Mouse (Mus musculus): ENCODE measurements around the gene Acyp2. TPM values are rescaled to one million over a fixed set of nuclear protein-coding genes. Genes with fewer than 3 reads are reported as not detected.

The Acyp2 gene
- 38.0 and 39.3 TPM in 2 replicates for polyA plus RNA-seq (2014; fragmentation: Nextera tagmentation; extraction: Ambion mirVana)

- H3K9me3 ChIP-seq (ENCODE audit: control insufficient read depth, low read length) = no peaks in the 10 kb centered on the region
- peak within 1 kb of the TSS; percentile 69 for H3K4me2 ChIP-seq (ENCODE audit: low read length)
- H3K27me3 ChIP-seq (ENCODE audit: control insufficient read depth, insufficient read depth, low read length) = no peaks in the 10 kb centered on the region
- peak; percentile 95 for ATAC-seq (ENCODE audit: insufficient number of reproducible peaks, insufficient read depth, low FRiP score, low read depth)
- H3K9ac ChIP-seq (ENCODE audit: low read length) = peak within 1 kb of the TSS; percentile 80
- under 1% methylated on average over 40 of the region's 40 CpGs for WGBS
- H3K4me3 ChIP-seq (ENCODE audit: control insufficient read depth in 1 of 2, insufficient read depth in 1 of 2, low read depth in 1 of 2, low read length in 2 of 2) = peak within 1 kb of the TSS; percentile 61 to 82
- H3K4me1 ChIP-seq (ENCODE audit: control insufficient read depth in 2 of 2, insufficient read depth in 2 of 2, low read length in 2 of 2) = no peaks in the 10 kb centered on the region
- peak within 1 kb of the TSS; percentile 92 to 97 for H3K27ac ChIP-seq (replicated peaks in 1 of 2; ENCODE audit: control insufficient read depth in 1 of 2, insufficient read depth in 1 of 2, low read depth in 2 of 2, low read length in 2 of 2)
- no peaks in the 10 kb centered on the region for H3K36me3 ChIP-seq (ENCODE audit: control insufficient read depth, insufficient read depth, low read length)
These were observed at the start of gene Acyp2 for GRCm38 (mm10) chr11:30649001-30649637. Gene Acyp2 (minus strand): TSS chr11:30649587.

- H3K4me2 ChIP-seq (ENCODE audit: low read length) = no peak overlapping the region
- no peaks in the 10 kb centered on the region for H3K9me3 ChIP-seq (ENCODE audit: control insufficient read depth, low read length)
- H3K36me3 ChIP-seq (ENCODE audit: control insufficient read depth, insufficient read depth, low read length) = no peaks in the 10 kb centered on the region
- H3K27me3 ChIP-seq (ENCODE audit: control insufficient read depth, insufficient read depth, low read length) = no peaks in the 10 kb centered on the region
- WGBS = 70% methylated on average over 1 of the region's 1 CpGs
- H3K4me1 ChIP-seq (ENCODE audit: control insufficient read depth in 2 of 2, insufficient read depth in 2 of 2, low read length in 2 of 2) = no peaks in the 10 kb centered on the region
- ATAC-seq (ENCODE audit: insufficient number of reproducible peaks, insufficient read depth, low FRiP score, low read depth) = no peak
- no peak overlapping the region for H3K4me3 ChIP-seq (ENCODE audit: control insufficient read depth in 1 of 2, insufficient read depth in 1 of 2, low read depth in 1 of 2, low read length in 2 of 2)
- H3K27ac ChIP-seq (replicated peaks in 1 of 2; ENCODE audit: control insufficient read depth in 1 of 2, insufficient read depth in 1 of 2, low read depth in 2 of 2, low read length in 2 of 2) = no peak overlapping the region
- H3K9ac ChIP-seq (ENCODE audit: low read length) = no peak overlapping the region
These were observed 40.0 kb upstream of the Acyp2 start for GRCm38 (mm10) chr11:30689421-30689820.

- Histone ChIP-seq H3K9ac (ENCODE audit: low read length) (no peak overlapping the region), H3K9me3 (ENCODE audit: control insufficient read depth, low read length) (no peaks in the 10 kb centered on the region), H3K4me1 (ENCODE audit: control insufficient read depth in 2 of 2, insufficient read depth in 2 of 2, low read length in 2 of 2) (no peaks in the 10 kb centered on the region), H3K27ac (replicated peaks in 1 of 2; ENCODE audit: control insufficient read depth in 1 of 2, insufficient read depth in 1 of 2, low read depth in 2 of 2, low read length in 2 of 2) (no peak overlapping the region), H3K27me3 (ENCODE audit: control insufficient read depth, insufficient read depth, low read length) (no peaks in the 10 kb centered on the region), H3K4me2 (ENCODE audit: low read length) (no peak overlapping the region), H3K4me3 (ENCODE audit: control insufficient read depth in 1 of 2, insufficient read depth in 1 of 2, low read depth in 1 of 2, low read length in 2 of 2) (no peak overlapping the region), H3K36me3 (ENCODE audit: control insufficient read depth, insufficient read depth, low read length) (no peaks in the 10 kb centered on the region)
- no peak for ATAC-seq (ENCODE audit: insufficient number of reproducible peaks, insufficient read depth, low FRiP score, low read depth)
- WGBS = 77% methylated on average over 1 of the region's 1 CpGs
These were observed 26.7 kb upstream of the Acyp2 start for GRCm38 (mm10) chr11:30676086-30676485.

DNA sequence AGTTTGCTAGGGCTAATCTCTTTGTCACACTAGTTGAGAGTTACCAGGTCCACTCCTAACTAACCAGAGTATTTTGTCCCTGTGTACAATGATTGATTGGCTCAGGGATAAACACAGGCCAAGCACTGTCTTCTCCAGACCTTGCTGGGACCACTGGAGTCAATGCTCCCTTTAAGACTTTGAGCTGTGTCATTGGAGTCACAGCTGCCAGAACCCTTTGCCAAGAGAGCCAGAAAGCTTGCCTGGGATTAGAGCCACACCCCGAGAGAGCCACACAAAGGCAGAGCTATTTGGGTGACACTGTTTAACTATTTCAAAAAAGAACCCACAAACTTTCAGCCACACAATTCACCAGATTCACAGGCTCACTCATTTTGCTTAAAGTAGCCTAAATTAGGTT lies 23.3 kb upstream of the Acyp2 start:
- H3K4me2 ChIP-seq (ENCODE audit: low read length) = no peak overlapping the region
- H3K4me1 ChIP-seq (ENCODE audit: control insufficient read depth in 2 of 2, insufficient read depth in 2 of 2, low read length in 2 of 2) = no peaks in the 10 kb centered on the region
- no peak for ATAC-seq (ENCODE audit: insufficient number of reproducible peaks, insufficient read depth, low FRiP score, low read depth)
- no peak overlapping the region for H3K4me3 ChIP-seq (ENCODE audit: control insufficient read depth in 1 of 2, insufficient read depth in 1 of 2, low read depth in 1 of 2, low read length in 2 of 2)
- no peaks in the 10 kb centered on the region for H3K9me3 ChIP-seq (ENCODE audit: control insufficient read depth, low read length)
- H3K36me3 ChIP-seq (ENCODE audit: control insufficient read depth, insufficient read depth, low read length) = no peaks in the 10 kb centered on the region
- H3K9ac ChIP-seq (ENCODE audit: low read length) = no peak overlapping the region
- no peaks in the 10 kb centered on the region for H3K27me3 ChIP-seq (ENCODE audit: control insufficient read depth, insufficient read depth, low read length)
- no peak overlapping the region for H3K27ac ChIP-seq (replicated peaks in 1 of 2; ENCODE audit: control insufficient read depth in 1 of 2, insufficient read depth in 1 of 2, low read depth in 2 of 2, low read length in 2 of 2)
- 44% methylated on average over 1 of the region's 1 CpGs for WGBS

DNA sequence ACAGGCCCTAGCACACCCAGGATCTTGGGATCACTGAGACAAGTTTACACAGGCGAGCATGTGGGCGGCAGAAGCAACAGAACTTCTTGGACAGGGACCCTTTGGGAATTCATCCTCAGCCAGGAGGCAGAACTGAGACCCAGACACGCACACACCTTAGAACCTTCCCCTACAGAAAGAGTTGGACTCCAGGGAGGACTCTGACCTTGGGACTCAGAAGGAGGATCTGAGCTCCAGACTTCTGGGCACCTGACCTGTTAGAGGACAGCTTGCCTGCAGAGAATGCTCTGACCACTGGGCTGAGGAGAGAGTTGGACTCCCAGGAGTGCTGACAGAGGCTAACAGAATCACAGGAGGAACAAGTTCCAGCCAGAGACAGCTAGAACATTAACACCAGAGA lies 13.6 kb upstream of the Acyp2 start:
- no peaks in the 10 kb centered on the region for H3K27me3 ChIP-seq (ENCODE audit: control insufficient read depth, insufficient read depth, low read length)
- H3K4me3 ChIP-seq (ENCODE audit: control insufficient read depth in 1 of 2, insufficient read depth in 1 of 2, low read depth in 1 of 2, low read length in 2 of 2) = no peak overlapping the region
- no peak overlapping the region for H3K4me2 ChIP-seq (ENCODE audit: low read length)
- no peak overlapping the region for H3K27ac ChIP-seq (replicated peaks in 1 of 2; ENCODE audit: control insufficient read depth in 1 of 2, insufficient read depth in 1 of 2, low read depth in 2 of 2, low read length in 2 of 2)
- H3K36me3 ChIP-seq (ENCODE audit: control insufficient read depth, insufficient read depth, low read length) = no peaks in the 10 kb centered on the region
- 0 out of 2 replicates have a peak, but pooled peaks cover 2% of the 10 kb centered on the region for H3K9me3 ChIP-seq (ENCODE audit: control insufficient read depth, low read length)
- WGBS = 80% methylated on average over 3 of the region's 3 CpGs
- no peak overlapping the region for H3K9ac ChIP-seq (ENCODE audit: low read length)
- no peaks in the 10 kb centered on the region for H3K4me1 ChIP-seq (ENCODE audit: control insufficient read depth in 2 of 2, insufficient read depth in 2 of 2, low read length in 2 of 2)
- ATAC-seq (ENCODE audit: insufficient number of reproducible peaks, insufficient read depth, low FRiP score, low read depth) = no peak

- 76% methylated on average over 2 of the region's 2 CpGs for WGBS
- H3K4me3 ChIP-seq (ENCODE audit: control insufficient read depth in 1 of 2, insufficient read depth in 1 of 2, low read depth in 1 of 2, low read length in 2 of 2) = no peak overlapping the region
- no peak overlapping the region for H3K27ac ChIP-seq (replicated peaks in 1 of 2; ENCODE audit: control insufficient read depth in 1 of 2, insufficient read depth in 1 of 2, low read depth in 2 of 2, low read length in 2 of 2)
- H3K36me3 ChIP-seq (ENCODE audit: control insufficient read depth, insufficient read depth, low read length) = no peaks in the 10 kb centered on the region
- H3K9ac ChIP-seq (ENCODE audit: low read length) = no peak overlapping the region
- no peaks in the 10 kb centered on the region for H3K27me3 ChIP-seq (ENCODE audit: control insufficient read depth, insufficient read depth, low read length)
- H3K4me1 ChIP-seq (ENCODE audit: control insufficient read depth in 2 of 2, insufficient read depth in 2 of 2, low read length in 2 of 2) = no peaks in the 10 kb centered on the region
- 0 out of 2 replicates have a peak, but pooled peaks cover 2% of the 10 kb centered on the region for H3K9me3 ChIP-seq (ENCODE audit: control insufficient read depth, low read length)
- no peak for ATAC-seq (ENCODE audit: insufficient number of reproducible peaks, insufficient read depth, low FRiP score, low read depth)
- H3K4me2 ChIP-seq (ENCODE audit: low read length) = no peak overlapping the region
These were observed 13.2 kb upstream of the Acyp2 start for GRCm38 (mm10) chr11:30662591-30662990.

GRCm38 (mm10) chr11:30657069-30657468 lies 7.7 kb upstream of the Acyp2 start:
- WGBS = 19% methylated on average over 2 of the region's 2 CpGs
- no peaks in the 10 kb centered on the region for H3K36me3 ChIP-seq (ENCODE audit: control insufficient read depth, insufficient read depth, low read length)
- ATAC-seq (ENCODE audit: insufficient number of reproducible peaks, insufficient read depth, low FRiP score, low read depth) = no peak

GRCm38 (mm10) chr11:30656060-30656459 lies 6.7 kb upstream of the Acyp2 start:
- ATAC-seq (ENCODE audit: insufficient number of reproducible peaks, insufficient read depth, low FRiP score, low read depth) = no peak
- 77% methylated on average over 4 of the region's 4 CpGs for WGBS
- no peak overlapping the region for H3K4me2 ChIP-seq (ENCODE audit: low read length)

More at GRCm38 (mm10) chr11:30657069-30657468, 7.7 kb upstream of the Acyp2 start:
- H3K4me3 ChIP-seq (ENCODE audit: control insufficient read depth in 1 of 2, insufficient read depth in 1 of 2, low read depth in 1 of 2, low read length in 2 of 2) = no peak overlapping the region
- H3K9me3 ChIP-seq (ENCODE audit: control insufficient read depth, low read length) = no peaks in the 10 kb centered on the region
- H3K9ac ChIP-seq (ENCODE audit: low read length) = no peak overlapping the region
- no peaks in the 10 kb centered on the region for H3K4me1 ChIP-seq (ENCODE audit: control insufficient read depth in 2 of 2, insufficient read depth in 2 of 2, low read length in 2 of 2)
- H3K4me2 ChIP-seq (ENCODE audit: low read length) = no peak overlapping the region
- no peak overlapping the region for H3K27ac ChIP-seq (replicated peaks in 1 of 2; ENCODE audit: control insufficient read depth in 1 of 2, insufficient read depth in 1 of 2, low read depth in 2 of 2, low read length in 2 of 2)
- H3K27me3 ChIP-seq (ENCODE audit: control insufficient read depth, insufficient read depth, low read length) = no peaks in the 10 kb centered on the region

More at GRCm38 (mm10) chr11:30656060-30656459, 6.7 kb upstream of the Acyp2 start:
- no peak overlapping the region for H3K4me3 ChIP-seq (ENCODE audit: control insufficient read depth in 1 of 2, insufficient read depth in 1 of 2, low read depth in 1 of 2, low read length in 2 of 2)
- H3K9ac ChIP-seq (ENCODE audit: low read length) = no peak overlapping the region
- no peaks in the 10 kb centered on the region for H3K4me1 ChIP-seq (ENCODE audit: control insufficient read depth in 2 of 2, insufficient read depth in 2 of 2, low read length in 2 of 2)
- H3K27ac ChIP-seq (replicated peaks in 1 of 2; ENCODE audit: control insufficient read depth in 1 of 2, insufficient read depth in 1 of 2, low read depth in 2 of 2, low read length in 2 of 2) = no peak overlapping the region
- H3K36me3 ChIP-seq (ENCODE audit: control insufficient read depth, insufficient read depth, low read length) = no peaks in the 10 kb centered on the region
- no peaks in the 10 kb centered on the region for H3K9me3 ChIP-seq (ENCODE audit: control insufficient read depth, low read length)
- no peaks in the 10 kb centered on the region for H3K27me3 ChIP-seq (ENCODE audit: control insufficient read depth, insufficient read depth, low read length)
